Mouse (Mus musculus) bone marrow, adult 2 months (tissue): ENCODE data around the gene Aldh1l1.

ENCODE experiments used
- CTCF ChIP-seq: fragments of 200-500 bp; IDR thresholded peaks from 2 replicates; pipeline ENCODE4 v1.5.1; 2011; ENCODE audit warnings: low read length, control low read depth; ENCODE audit not compliant: control insufficient read depth, insufficient read depth
- POLR2A ChIP-seq: fragments of 200-500 bp; IDR thresholded peaks from 2 replicates; pipeline ENCODE4 v1.6.1; 2011; ENCODE audit warnings: low read depth, mild to moderate bottlenecking, control low read depth, low read length, borderline replicate concordance; ENCODE audit not compliant: control insufficient read depth

- TF ChIP-seq POLR2A: no peak
- TF ChIP-seq CTCF: no peak
Measured at GRCm38 (mm10) chr6:90475854-90476212, 10.4 kb upstream of the Aldh1l1 start.
